Mouse (Mus musculus) stomach, postnatal 0 days (tissue): ENCODE data around the gene Rpl27a. TPM values are rescaled to one million over a fixed set of nuclear protein-coding genes. Genes with fewer than 3 reads are reported as not detected.

Experiments
- ATAC-seq: fragments of 200-750 bp; cut with Nextera tagmentation; 2 replicates; pipeline ENCODE4 v1.8.0; 2017; ENCODE audit not compliant: low FRiP score, low TSS enrichment
- DNase-seq: peaks from one replicate; pipeline ENCODE4 v3.0.0-alpha.2; 2016; ENCODE audit warnings: low spot score
- H3K27ac ChIP-seq: fragments of 300-500 bp; sonication (generic); replicated peaks from 2 replicates; pipeline ENCODE4 v1.5.1; 2014; ENCODE audit warnings: mild to moderate bottlenecking, control low read depth
- H3K27me3 ChIP-seq: fragments of 300-500 bp; sonication (generic); 2 replicates; pipeline ENCODE4 v1.6.1; 2014; ENCODE audit warnings: low read length; ENCODE audit not compliant: control insufficient read depth, insufficient read depth
- H3K36me3 ChIP-seq: fragments of 300-500 bp; sonication (generic); 2 replicates; pipeline ENCODE4 v1.6.1; 2014; ENCODE audit warnings: low read length, mixed read lengths; ENCODE audit not compliant: control insufficient read depth, insufficient read depth
- H3K4me1 ChIP-seq: fragments of 300-500 bp; sonication (generic); replicated peaks from 2 replicates; pipeline ENCODE4 v1.6.1; 2014; ENCODE audit warnings: antibody characterized with exemption; ENCODE audit not compliant: control insufficient read depth, insufficient read depth
- H3K4me2 ChIP-seq: fragments of 300-500 bp; sonication (generic); replicated peaks from 2 replicates; pipeline ENCODE4 v1.6.1; 2014; ENCODE audit warnings: low read depth, mild to moderate bottlenecking, control low read depth, moderate library complexity
- H3K4me3 ChIP-seq: fragments of 300-500 bp; sonication (generic); 2 replicates; pipeline ENCODE4 v1.5.1; 2014; ENCODE audit warnings: low read depth, low read length, control low read depth
- H3K9ac ChIP-seq: fragments of 300-500 bp; sonication (generic); 2 replicates; pipeline ENCODE4 v1.6.1; 2014; ENCODE audit warnings: mild to moderate bottlenecking, low read length, control low read depth, mixed read lengths
- H3K9me3 ChIP-seq: fragments of 300-500 bp; sonication (generic); 2 replicates; pipeline ENCODE4 v1.6.1; 2016; ENCODE audit warnings: low read length; ENCODE audit not compliant: control insufficient read depth
- CTCF ChIP-seq: IDR thresholded peaks from 2 replicates; pipeline ENCODE4 v1.5.1; 2016; ENCODE audit warnings: antibody characterized with exemption, low read depth, mild to moderate bottlenecking, moderate library complexity
- EP300 ChIP-seq: optimal IDR thresholded peaks from 2 replicates; pipeline ENCODE3; 2016; ENCODE audit warnings: antibody characterized with exemption
- WGBS: fragments of 180-500 bp; shearing (Covaris S2); extraction: QIAGEN DNeasy Blood & Tissue Kit; methylation state at CpG from one replicate; pipeline ENCODE4 v1.1.7; 2014; 5-methylcytosine and 5-hydroxymethylcytosine counted together
- polyA plus RNA-seq: library from polyadenylated mRNA; unstranded; fragments of >200 nt; fragmentation: Nextera tagmentation; extraction: Ambion mirVana; gene quantifications from 2 replicates; pipeline ENCODE4 v1.2.1, GENCODE M21; 2015

The Rpl27a gene
- polyA plus RNA-seq, 1 experiment from 2014 or later, result 123 TPM

DNA sequence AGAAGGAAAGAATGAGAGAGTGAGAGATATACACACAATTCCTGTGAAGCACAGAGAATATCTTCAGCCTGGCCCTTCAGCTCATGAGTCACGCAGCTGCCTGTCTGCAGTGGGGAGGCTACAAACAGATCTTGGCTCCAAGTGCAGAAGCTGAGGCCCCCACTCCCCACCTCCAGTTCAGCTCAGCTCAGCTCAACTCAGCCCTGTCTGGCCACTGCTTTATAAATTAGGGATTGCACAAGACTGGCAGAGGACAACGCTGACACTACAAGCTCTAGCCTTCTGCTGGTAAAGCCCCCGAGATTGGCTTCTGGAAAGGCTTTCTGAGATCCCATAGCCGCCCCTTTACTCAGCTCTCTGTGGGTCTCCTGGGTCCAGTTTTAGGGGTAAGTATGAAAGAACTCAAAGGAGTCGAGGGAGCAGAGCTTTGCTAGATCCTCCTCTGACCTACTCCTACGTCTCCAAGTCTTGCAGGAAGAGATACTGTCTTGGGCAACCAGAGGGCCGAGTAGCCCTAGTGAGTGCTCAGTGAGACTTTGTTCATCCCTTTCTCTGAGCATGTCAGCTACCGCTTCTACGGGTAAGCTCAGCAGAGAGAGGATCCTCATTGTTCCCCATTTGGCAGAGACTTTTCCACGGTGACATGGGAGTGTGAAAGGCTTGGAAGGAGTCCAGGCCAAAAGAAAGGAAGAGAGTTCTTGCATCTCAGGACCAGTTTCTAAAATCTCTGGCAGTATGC, 26.5 kb downstream of the Rpl27a start:
- H3K27ac ChIP-seq, result peak overlapping the region; percentile 80
- H3K9me3 ChIP-seq, result no peaks in the 10 kb centered on the region
- 56% methylated on average over 10 of the region's 10 CpGs for WGBS
- TF ChIP-seq CTCF (no peak), EP300 (no peak)
- DNase-seq (no peak), ATAC-seq (peak; percentile 63; the same call in 1 of the 2 replicates)
- no peaks in the 10 kb centered on the region for H3K27me3 ChIP-seq
- no peak overlapping the region for H3K9ac ChIP-seq
- no peak overlapping the region for H3K4me2 ChIP-seq
- H3K4me3 ChIP-seq, result no peak overlapping the region
- H3K36me3 ChIP-seq, result peaks cover 16% of the 10 kb centered on the region
- H3K4me1 ChIP-seq, result no peaks in the 10 kb centered on the region

DNA sequence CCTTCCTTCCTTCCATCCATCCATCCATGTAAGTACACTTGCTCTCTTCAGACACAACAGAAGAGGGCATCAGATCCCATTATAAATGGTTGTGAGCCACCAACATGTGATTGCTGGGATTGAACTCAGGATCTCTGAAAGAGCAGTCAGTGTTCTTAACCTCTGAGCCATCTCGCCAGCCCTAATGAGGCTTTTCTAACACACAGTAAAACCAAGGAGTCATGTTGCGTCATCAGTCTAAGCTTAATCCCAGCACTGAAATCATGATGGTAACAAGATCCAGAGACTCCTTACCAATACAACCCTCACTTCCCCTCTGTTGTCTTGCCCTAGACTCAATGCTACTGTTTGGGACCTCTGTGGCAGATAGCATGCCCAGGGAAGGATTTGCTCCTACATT, 27.2 kb downstream of the Rpl27a start:
- TF ChIP-seq CTCF (peak; percentile 21; the same call in 1 of the 2 replicates), EP300 (no peak)
- Histone ChIP-seq H3K4me2 (no peak overlapping the region), H3K36me3 (peaks cover 16% of the 10 kb centered on the region), H3K9me3 (no peaks in the 10 kb centered on the region), H3K27me3 (no peaks in the 10 kb centered on the region), H3K9ac (no peak overlapping the region), H3K27ac (0 out of 2 replicates have a peak overlapping the region, but pooled peaks have one; percentile 25), H3K4me1 (no peaks in the 10 kb centered on the region), H3K4me3 (no peak overlapping the region)
- DNase-seq, result no peak
- no peak for ATAC-seq
- 75% methylated on average over 2 of the region's 2 CpGs for WGBS

DNA sequence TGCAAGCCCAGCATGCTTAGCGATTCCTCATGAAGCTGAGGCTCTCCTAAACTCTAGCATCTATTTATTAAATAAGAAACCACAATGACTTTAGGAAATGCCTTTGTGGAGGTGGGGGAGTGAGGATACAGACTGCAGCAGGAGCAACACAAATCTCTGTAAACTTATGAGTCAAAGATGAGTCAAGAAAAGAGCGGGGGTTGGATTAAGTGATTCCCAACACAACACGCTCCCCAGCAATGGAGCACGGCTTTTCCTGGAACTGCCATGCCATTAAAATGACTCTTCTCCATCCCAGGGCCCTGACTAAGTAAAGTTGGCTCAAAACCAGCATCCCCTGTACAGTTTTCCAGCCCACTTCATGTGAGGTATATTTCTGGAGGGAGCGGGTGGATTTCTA, 27.8 kb downstream of the Rpl27a start:
- TF ChIP-seq EP300, result no peak
- no peak for TF ChIP-seq CTCF
- peak; percentile 44; the same call in 1 of the 2 replicates for ATAC-seq
- H3K27ac ChIP-seq, result 0 out of 2 replicates have a peak overlapping the region, but pooled peaks have one; percentile 25
- no peaks in the 10 kb centered on the region for H3K4me1 ChIP-seq
- DNase-seq, result no peak
- no peak overlapping the region for H3K9ac ChIP-seq
- no peaks in the 10 kb centered on the region for H3K9me3 ChIP-seq
- WGBS, result 52% methylated on average over 5 of the region's 5 CpGs
- no peak overlapping the region for H3K4me2 ChIP-seq
- no peak overlapping the region for H3K4me3 ChIP-seq
- H3K27me3 ChIP-seq, result no peaks in the 10 kb centered on the region
- peaks cover 12% of the 10 kb centered on the region for H3K36me3 ChIP-seq

DNA sequence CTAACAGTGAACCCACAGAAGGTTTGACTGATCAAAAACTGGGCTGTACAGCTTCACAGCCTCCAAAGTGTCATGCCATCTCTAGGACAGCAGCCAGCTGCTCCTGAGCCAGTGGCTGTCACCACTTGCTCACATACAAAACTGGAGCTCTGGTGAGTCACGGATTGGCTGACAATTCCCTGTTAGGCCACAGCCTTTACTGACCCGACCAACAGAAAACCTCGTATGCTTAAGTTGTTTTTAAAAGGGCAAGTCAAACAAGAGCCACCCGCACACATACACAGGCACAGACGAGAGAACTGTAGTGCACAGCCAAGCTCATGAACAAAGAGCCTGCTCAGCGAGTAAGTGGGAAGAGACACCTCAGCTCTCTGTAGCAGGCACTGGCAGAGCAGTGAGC, 40.6 kb downstream of the Rpl27a start:
- WGBS, result 17% methylated on average over 6 of the region's 6 CpGs
- H3K9ac ChIP-seq, result no peak overlapping the region
- H3K4me3 ChIP-seq, result no peak overlapping the region
- no peak overlapping the region for H3K4me2 ChIP-seq
- H3K4me1 ChIP-seq, result peaks cover 4% of the 10 kb centered on the region
- H3K36me3 ChIP-seq, result peaks cover 7% of the 10 kb centered on the region
- no peaks in the 10 kb centered on the region for H3K9me3 ChIP-seq
- TF ChIP-seq EP300, result no peak
- H3K27me3 ChIP-seq, result no peaks in the 10 kb centered on the region
- DNase-seq (peak; percentile 42), ATAC-seq (peak; percentile 77)
- H3K27ac ChIP-seq, result peak overlapping the region; percentile 65

DNA sequence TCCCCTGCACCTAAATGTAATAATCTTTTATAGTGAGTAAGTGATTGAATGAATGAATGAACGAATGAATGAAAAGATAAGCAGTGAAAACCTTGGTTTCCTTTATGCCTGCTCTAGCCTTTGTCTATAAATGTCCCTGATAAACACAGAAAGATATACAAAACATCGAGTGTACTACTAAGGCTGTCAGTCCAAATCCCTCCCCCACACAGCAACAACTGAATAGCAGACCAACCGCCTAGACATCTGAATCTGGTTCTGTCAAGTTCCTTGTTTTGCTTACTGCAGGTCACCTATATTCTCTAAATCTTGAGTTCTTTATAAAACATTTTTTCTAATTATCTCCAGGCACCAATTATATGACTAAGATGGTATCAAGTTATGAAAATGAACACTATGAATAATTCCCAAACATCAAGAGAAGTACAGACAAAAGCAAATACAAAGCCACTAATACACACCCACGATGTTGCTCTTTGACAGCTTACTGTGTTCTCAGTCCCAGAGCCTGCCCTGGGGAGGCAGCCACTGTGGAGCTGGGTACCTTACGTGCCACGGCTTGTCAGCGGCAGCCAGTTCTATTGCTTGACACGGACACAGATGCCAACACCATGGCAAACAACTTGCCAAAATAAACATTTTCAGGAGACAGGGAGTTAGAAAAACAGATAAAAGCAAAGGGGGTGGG, 42.7 kb downstream of the Rpl27a start:
- Histone ChIP-seq H3K27ac (peak overlapping the region; percentile 45; the same call in 1 of the 2 replicates), H3K9ac (no peak overlapping the region), H3K36me3 (peaks cover 4% of the 10 kb centered on the region; the same call in 1 of the 2 replicates), H3K27me3 (no peaks in the 10 kb centered on the region), H3K4me3 (no peak overlapping the region), H3K4me2 (no peak overlapping the region), H3K4me1 (peaks cover 4% of the 10 kb centered on the region), H3K9me3 (no peaks in the 10 kb centered on the region)
- 21% methylated on average over 8 of the region's 8 CpGs for WGBS
- DNase-seq (peak; percentile 38), ATAC-seq (no peak)
- no peak for TF ChIP-seq CTCF
- TF ChIP-seq EP300, result no peak

DNA sequence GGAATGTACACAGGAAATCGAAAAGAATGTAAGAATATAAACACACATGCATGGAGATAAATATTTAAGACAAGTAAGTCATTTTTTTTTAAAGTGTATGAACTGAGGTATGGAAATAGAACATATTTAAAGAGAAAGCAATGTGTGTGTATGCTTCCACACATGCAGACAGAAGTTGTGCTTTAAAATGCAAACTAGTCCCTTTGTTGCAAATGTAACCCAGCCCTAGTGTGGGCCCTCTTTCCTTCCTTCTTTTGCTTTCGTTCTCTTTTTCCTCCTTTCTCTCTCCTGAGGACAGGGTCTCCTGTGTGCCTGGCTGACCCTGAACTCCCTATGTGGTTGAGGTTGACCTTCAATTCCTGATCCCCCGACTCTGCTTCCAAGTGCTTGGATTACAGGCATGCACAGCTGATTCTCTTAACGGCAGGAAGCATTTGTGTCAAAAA, 43.2 kb downstream of the Rpl27a start:
- Histone ChIP-seq H3K4me2 (peak overlapping the region; percentile 21; the same call in 1 of the 2 replicates), H3K36me3 (no peaks in the 10 kb centered on the region), H3K27me3 (no peaks in the 10 kb centered on the region), H3K9me3 (no peaks in the 10 kb centered on the region), H3K4me3 (no peak overlapping the region), H3K27ac (peak overlapping the region; percentile 81), H3K9ac (no peak overlapping the region), H3K4me1 (peaks cover 4% of the 10 kb centered on the region)
- ATAC-seq, result no peak
- DNase-seq, result no peak
- 8% methylated on average over 4 of the region's 4 CpGs for WGBS
- TF ChIP-seq EP300 (no peak), CTCF (no peak)
